Mouse (Mus musculus) embryonic facial prominence, embryonic 14.5 days (tissue): ENCODE data around the gene Glrb. TPM values are rescaled to one million over a fixed set of nuclear protein-coding genes. Genes with fewer than 3 reads are reported as not detected.

Experiments used
- ATAC-seq: fragments of 200-750 bp; cut with Nextera tagmentation; 2 replicates; pipeline ENCODE4 v1.8.0; 2017; ENCODE audit warnings: low read depth, moderate number of reproducible peaks, moderate TSS enrichment
- DNase-seq: peaks from one replicate; pipeline ENCODE4 v3.0.0-alpha.2; 2015; ENCODE audit warnings: low spot score
- H3K27ac ChIP-seq: fragments of 300-500 bp; sonication (generic); replicated peaks from 2 replicates; pipeline ENCODE4 v1.5.1; 2014; ENCODE audit warnings: low read depth, mild to moderate bottlenecking, low read length, moderate library complexity
- H3K27me3 ChIP-seq: fragments of 300-500 bp; sonication (generic); replicated peaks from 2 replicates; pipeline ENCODE4 v1.6.1; 2014; ENCODE audit warnings: low read length; ENCODE audit not compliant: control insufficient read depth, insufficient read depth
- H3K36me3 ChIP-seq: fragments of 300-500 bp; sonication (generic); 2 replicates; pipeline ENCODE4 v1.6.1; 2014; ENCODE audit warnings: low read length, mixed read lengths; ENCODE audit not compliant: control insufficient read depth, insufficient read depth
- H3K4me1 ChIP-seq: fragments of 300-500 bp; sonication (generic); 2 replicates; pipeline ENCODE4 v1.6.1; 2014; ENCODE audit warnings: antibody characterized with exemption, low read length; ENCODE audit not compliant: control insufficient read depth, insufficient read depth
- H3K4me2 ChIP-seq: fragments of 300-500 bp; sonication (generic); 2 replicates; pipeline ENCODE4 v1.6.1; 2014; ENCODE audit warnings: low read depth, mild to moderate bottlenecking, low read length, moderate library complexity, mixed read lengths
- H3K4me3 ChIP-seq: fragments of 300-500 bp; sonication (generic); 2 replicates; pipeline ENCODE4 v1.5.1; 2014; ENCODE audit warnings: low read depth, mild to moderate bottlenecking, low read length
- H3K9ac ChIP-seq: fragments of 300-500 bp; sonication (generic); 2 replicates; pipeline ENCODE4 v1.6.1; 2014; ENCODE audit warnings: low read depth, mild to moderate bottlenecking, low read length, moderate library complexity, mixed read lengths
- H3K9me3 ChIP-seq: fragments of 300-500 bp; sonication (generic); 2 replicates; pipeline ENCODE4 v1.6.1; 2016; ENCODE audit warnings: low read length; ENCODE audit not compliant: control insufficient read depth
- WGBS: fragments of 180-500 bp; shearing (Covaris S2); extraction: QIAGEN DNeasy Blood & Tissue Kit; methylation state at CpG from one replicate; pipeline ENCODE4 v1.1.7; 2014; 5-methylcytosine and 5-hydroxymethylcytosine counted together
- polyA plus RNA-seq: library from polyadenylated mRNA; unstranded; fragments of >200 nt; fragmentation: Nextera tagmentation; extraction: Ambion mirVana; gene quantifications from 2 replicates; pipeline ENCODE4 v1.2.1, GENCODE M21; 2014

Glrb gene
- 11.4 and 13.6 TPM in 2 replicates for polyA plus RNA-seq

DNA sequence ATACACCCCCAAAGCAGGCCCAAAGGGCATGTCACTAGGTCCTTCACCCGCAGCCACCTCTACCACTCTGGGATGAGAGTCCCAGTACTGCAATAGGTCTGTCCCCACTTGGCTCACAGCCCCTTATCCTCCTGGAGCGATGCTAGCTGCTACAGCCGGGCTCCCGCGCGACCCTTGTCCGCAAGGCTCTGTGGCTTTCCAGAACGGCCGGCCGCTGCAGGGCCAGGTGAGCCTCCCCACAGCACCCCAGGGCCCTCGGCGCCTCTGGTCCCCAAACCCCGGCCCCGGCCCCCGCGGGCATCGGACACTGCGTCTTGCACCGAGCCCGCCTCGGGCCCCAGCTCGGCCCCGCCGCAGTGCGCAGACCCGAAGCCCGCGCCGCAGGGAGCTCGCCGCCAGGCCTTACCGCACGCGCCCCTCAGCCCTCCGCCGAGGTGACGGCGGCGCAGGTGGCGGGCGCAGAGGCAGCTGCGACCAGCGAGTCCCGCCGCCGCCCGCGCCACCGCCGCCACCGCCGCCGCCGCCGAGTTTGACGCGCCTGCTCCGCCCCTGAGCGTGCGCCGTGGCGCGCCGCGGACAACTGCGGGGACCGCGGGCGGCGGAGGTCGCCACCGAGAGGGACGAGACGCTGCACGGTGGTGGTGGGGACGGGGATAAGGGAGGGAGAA, at the start of gene Glrb:
Gene Glrb, minus strand, starts transcription at position 550 of the 668 bp plus-strand sequence.
- WGBS, result 0% methylated on average over 41 of the region's 76 CpGs
- Histone ChIP-seq H3K9me3 (no peaks in the 10 kb centered on the region), H3K27me3 (no peaks in the 10 kb centered on the region), H3K27ac (no peak within 1 kb of the TSS), H3K36me3 (no peaks in the 10 kb centered on the region), H3K4me1 (peaks cover 6% of the 10 kb centered on the region), H3K9ac (peak within 1 kb of the TSS; percentile 84), H3K4me2 (peak within 1 kb of the TSS; percentile 95), H3K4me3 (peak within 1 kb of the TSS; percentile 77)
- ATAC-seq (peak; percentile 92), DNase-seq (peak; percentile 47)

DNA sequence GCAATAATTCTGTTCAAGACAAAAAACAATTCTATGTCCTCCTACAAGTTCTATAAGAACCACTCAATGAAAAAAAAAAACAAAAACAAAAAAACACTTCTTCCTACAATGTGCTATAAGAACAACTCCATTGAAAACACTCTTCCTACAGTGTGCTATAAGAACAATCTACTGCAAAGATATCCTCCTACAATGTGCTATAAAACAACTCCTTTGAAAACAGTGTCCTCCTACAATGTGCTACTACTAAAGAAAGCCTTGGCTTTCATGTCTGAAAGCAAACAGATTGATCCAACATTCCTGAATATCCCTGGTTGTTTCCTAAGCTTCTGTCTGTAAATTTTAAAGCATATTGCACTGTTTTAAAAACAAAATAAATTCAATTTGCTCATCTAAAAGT, 46.5 kb upstream of the Glrb start:
- no peak overlapping the region for H3K4me2 ChIP-seq
- H3K36me3 ChIP-seq, result no peaks in the 10 kb centered on the region
- no peaks in the 10 kb centered on the region for H3K4me1 ChIP-seq
- no peak overlapping the region for H3K27ac ChIP-seq
- DNase-seq (no peak), ATAC-seq (no peak)
- H3K9me3 ChIP-seq, result no peaks in the 10 kb centered on the region
- no peak overlapping the region for H3K4me3 ChIP-seq
- no peaks in the 10 kb centered on the region for H3K27me3 ChIP-seq
- no peak overlapping the region for H3K9ac ChIP-seq

DNA sequence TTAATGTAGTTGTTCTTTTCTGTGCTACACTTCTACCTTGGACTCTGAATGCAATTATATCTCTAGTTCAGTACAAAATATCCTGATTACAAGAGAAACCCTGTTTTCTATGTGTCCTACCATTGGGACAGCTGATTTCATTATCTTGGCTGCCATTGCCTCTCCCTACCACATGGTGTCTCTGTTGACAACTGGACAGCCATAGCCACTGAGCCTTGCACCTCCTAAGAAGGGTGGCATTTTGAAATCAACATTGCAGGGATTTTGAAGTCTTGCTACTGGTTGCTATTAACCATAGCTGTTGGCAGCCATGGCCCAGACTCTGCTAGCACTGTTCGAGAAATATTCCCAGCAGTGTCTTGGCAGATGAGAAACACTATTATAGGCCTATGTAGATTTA, 45.1 kb upstream of the Glrb start:
- Histone ChIP-seq H3K27ac (no peak overlapping the region), H3K4me2 (no peak overlapping the region), H3K4me1 (no peaks in the 10 kb centered on the region), H3K9me3 (no peaks in the 10 kb centered on the region), H3K27me3 (no peaks in the 10 kb centered on the region), H3K9ac (no peak overlapping the region), H3K36me3 (no peaks in the 10 kb centered on the region), H3K4me3 (no peak overlapping the region)
- WGBS, result 30% methylated on average over 1 of the region's 1 CpGs
- ATAC-seq, result peak; percentile 37; the same call in 1 of the 2 replicates
- DNase-seq, result peak; percentile 79

GRCm38 (mm10) chr3:80913779-80914284, 372 bp upstream of the Glrb start:
- H3K4me1 ChIP-seq, result peaks cover 6% of the 10 kb centered on the region
- H3K4me2 ChIP-seq, result peak overlapping the region; percentile 95
- no peak for ATAC-seq
- peak overlapping the region; percentile 77 for H3K4me3 ChIP-seq
- WGBS, result 20% methylated on average over 6 of the region's 6 CpGs
- peak overlapping the region; percentile 84 for H3K9ac ChIP-seq
- no peaks in the 10 kb centered on the region for H3K9me3 ChIP-seq
- DNase-seq, result no peak
- H3K36me3 ChIP-seq, result no peaks in the 10 kb centered on the region
- no peaks in the 10 kb centered on the region for H3K27me3 ChIP-seq
- H3K27ac ChIP-seq, result no peak overlapping the region

DNA sequence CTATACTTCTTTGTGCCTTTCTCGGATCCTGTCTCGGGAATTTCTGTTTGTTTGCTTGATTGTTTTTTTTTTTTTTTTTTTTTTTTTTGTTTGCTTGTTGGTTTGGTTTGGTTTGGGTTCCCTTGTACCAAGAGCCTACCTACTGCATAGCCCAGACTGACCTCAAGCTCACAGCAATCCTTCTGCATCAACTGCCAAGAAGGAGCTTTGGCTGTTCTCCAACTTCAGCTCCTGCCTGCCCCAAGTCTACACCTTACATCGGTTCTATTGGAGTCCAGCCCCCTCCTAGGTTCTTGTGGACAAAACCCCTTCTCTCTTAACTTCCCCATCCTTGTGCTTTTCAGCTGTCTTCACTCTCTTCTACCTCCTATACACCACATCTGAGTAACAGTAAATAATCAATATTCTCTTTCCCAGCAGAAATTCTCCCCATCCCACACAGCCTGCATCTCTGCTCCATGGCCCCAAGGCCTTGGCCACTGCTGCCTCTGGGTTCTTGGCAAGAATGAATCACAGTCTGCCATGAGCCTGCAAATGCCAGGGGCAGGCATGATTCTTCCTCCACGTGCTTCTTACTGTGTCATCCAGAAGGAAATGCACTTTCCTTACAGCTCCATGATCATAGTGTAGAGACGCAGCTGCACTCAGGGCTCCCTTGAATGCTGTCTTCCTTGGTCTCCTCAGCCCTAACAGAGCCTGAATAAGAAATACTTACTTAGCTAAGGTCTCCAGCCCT, 18.5 kb downstream of the Glrb start:
- ATAC-seq, result no peak
- no peaks in the 10 kb centered on the region for H3K9me3 ChIP-seq
- H3K9ac ChIP-seq, result no peak overlapping the region
- H3K27me3 ChIP-seq, result no peaks in the 10 kb centered on the region
- no peaks in the 10 kb centered on the region for H3K36me3 ChIP-seq
- H3K27ac ChIP-seq, result no peak overlapping the region
- 0 out of 2 replicates have a peak, but pooled peaks cover 4% of the 10 kb centered on the region for H3K4me1 ChIP-seq
- 68% methylated on average over 5 of the region's 5 CpGs for WGBS
- DNase-seq, result no peak
- no peak overlapping the region for H3K4me2 ChIP-seq
- no peak overlapping the region for H3K4me3 ChIP-seq

DNA sequence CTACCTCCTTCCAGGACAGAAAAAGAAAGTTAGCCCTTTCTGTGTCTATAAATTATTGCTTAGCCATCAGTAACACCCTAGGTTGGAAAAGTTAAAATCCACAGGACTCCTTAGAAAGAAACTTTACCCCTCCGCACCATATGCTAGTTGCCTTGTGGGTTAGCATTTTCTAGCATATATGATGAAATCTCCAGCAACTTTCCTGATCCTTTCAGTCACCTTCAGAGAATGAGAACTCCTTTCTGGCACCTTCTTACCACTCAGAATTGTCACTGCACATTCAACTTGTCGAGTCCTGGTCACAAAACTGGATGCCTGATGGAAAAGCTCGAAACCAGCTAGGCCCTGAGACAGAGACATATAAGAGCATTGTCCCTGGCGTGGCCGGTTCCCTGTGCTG, 19.1 kb downstream of the Glrb start:
- Histone ChIP-seq H3K4me3 (no peak overlapping the region), H3K4me1 (0 out of 2 replicates have a peak, but pooled peaks cover 4% of the 10 kb centered on the region), H3K36me3 (no peaks in the 10 kb centered on the region), H3K27ac (no peak overlapping the region), H3K9ac (no peak overlapping the region), H3K9me3 (no peaks in the 10 kb centered on the region), H3K27me3 (no peaks in the 10 kb centered on the region), H3K4me2 (no peak overlapping the region)
- DNase-seq, result no peak
- no peak for ATAC-seq
- 90% methylated on average over 5 of the region's 5 CpGs for WGBS

- 30% methylated on average over 4 of the region's 4 CpGs for WGBS
- H3K27me3 ChIP-seq, result no peaks in the 10 kb centered on the region
- no peak overlapping the region for H3K27ac ChIP-seq
- 0 out of 2 replicates have a peak, but pooled peaks cover 4% of the 10 kb centered on the region for H3K4me1 ChIP-seq
- DNase-seq, result peak; percentile 33
- H3K4me2 ChIP-seq, result no peak overlapping the region
- H3K9me3 ChIP-seq, result no peaks in the 10 kb centered on the region
- no peaks in the 10 kb centered on the region for H3K36me3 ChIP-seq
- H3K9ac ChIP-seq, result no peak overlapping the region
- no peak overlapping the region for H3K4me3 ChIP-seq
- no peak for ATAC-seq
Observed at GRCm38 (mm10) chr3:80893055-80893690, 20.3 kb downstream of the Glrb start.

DNA sequence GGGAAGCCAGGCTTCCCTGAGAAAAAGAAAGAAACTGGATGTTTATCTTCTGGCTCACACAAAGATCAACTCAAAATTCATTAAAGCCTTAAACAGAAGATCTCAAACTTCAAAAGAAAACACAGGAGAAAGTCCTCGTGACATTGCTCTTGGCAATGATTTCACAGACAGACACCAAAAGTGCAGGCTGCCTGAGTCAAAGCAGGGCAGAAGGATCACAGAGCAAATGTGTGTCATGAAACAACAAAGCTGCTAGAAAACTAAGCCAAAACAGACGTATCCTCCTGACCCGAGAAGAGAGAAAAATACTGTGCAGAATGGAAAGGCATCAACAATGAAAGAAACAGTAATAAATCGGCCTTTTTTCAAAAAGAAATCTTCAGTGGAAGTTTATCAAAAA, 22.4 kb downstream of the Glrb start:
- Histone ChIP-seq H3K9me3 (no peaks in the 10 kb centered on the region), H3K9ac (no peak overlapping the region), H3K4me3 (no peak overlapping the region), H3K4me1 (0 out of 2 replicates have a peak, but pooled peaks cover 4% of the 10 kb centered on the region), H3K27ac (no peak overlapping the region), H3K27me3 (no peaks in the 10 kb centered on the region), H3K36me3 (no peaks in the 10 kb centered on the region), H3K4me2 (no peak overlapping the region)
- DNase-seq (peak; percentile 49), ATAC-seq (no peak)
- WGBS, result 26% methylated on average over 4 of the region's 4 CpGs
